Mouse (Mus musculus) frontal cortex, adult 2 months (tissue): Measurements from ENCODE around the gene Shoc2. TPM values are rescaled to one million over a fixed set of nuclear protein-coding genes. Genes with fewer than 3 reads are reported as not detected.

Experiments
- DNase-seq, 2 experiments: peaks; one replicate each; pipeline ENCODE4 v3.0.0; 2022; ENCODE audit warnings: low spot score in 1 of 2; ENCODE audit errors: extremely low spot score in 1 of 2
- polyA plus RNA-seq: library from polyadenylated mRNA; depleted of rRNA; stranded (reverse); fragments of >200 nt; gene quantifications from 2 replicates; pipeline ENCODE4 v1.2.3, GENCODE M21; 2012; rRNA removed

Shoc2 gene
- polyA plus RNA-seq, 1 experiment: 32.7 TPM

GRCm38 (mm10) chr19:54076362-54077349 is 132.6 kb downstream of the Shoc2 start:
- DNase-seq: no peak

DNA sequence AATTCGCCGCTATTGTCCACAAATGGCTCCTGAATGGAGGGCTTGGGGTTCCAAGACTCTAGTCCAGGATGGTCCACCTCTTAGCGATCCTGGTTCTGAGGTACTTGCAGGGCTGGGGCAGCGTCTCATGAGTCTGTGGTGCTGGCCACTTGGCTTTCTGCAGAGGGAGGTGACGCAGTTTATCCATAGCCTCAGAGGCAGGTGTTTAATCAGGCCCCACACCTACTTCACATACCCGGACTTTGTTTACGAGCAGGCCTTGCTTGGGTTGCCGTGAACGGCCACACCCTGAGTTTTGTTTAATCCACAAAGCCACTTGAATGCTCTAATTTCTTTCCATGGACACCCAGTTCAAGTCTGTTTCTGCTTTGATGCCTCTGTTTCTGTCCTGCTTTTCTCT is 137.2 kb downstream of the Shoc2 start:
- DNase-seq: no peak

DNA sequence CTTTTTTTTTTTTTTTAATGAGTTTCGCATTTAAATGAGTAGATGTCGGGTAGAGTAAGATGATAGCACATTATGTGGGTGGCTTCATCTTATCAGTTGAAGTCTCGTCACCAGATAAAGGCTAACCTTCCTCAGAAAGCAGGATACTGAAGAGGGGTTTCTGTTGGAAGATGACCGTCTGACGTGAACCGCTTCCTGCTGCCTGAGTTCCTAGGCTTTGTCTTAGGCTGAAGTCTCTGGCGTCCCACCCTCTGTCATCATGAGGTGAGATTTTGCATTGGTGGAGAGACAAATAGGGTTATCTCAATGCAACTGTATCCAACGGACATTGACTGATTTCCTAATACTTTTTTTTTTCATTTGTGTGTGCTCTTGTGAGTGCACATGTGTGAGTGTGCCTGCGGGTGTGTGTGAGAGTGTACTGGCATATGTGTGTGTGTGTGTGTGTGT is 137.6 kb downstream of the Shoc2 start:
- no peak for DNase-seq

Other genes with a start within 250 kb of the Shoc2 start
- 70.3 and 78.0 TPM in 2 replicates for gene Pdcd4, start 52.1 kb upstream of the Shoc2 start, polyA plus RNA-seq
- 82.4 and 87.0 TPM in 2 replicates for gene Bbip1, start 321 bp downstream of the Shoc2 start, polyA plus RNA-seq
- gene Adra2a, start 99.8 kb downstream of the Shoc2 start, polyA plus RNA-seq: 12.7 and 16.7 TPM in 2 replicates